Mouse (Mus musculus) bone marrow, adult 2 months (tissue): ENCODE data around the gene Trim24. TPM values are rescaled to one million over a fixed set of nuclear protein-coding genes. Genes with fewer than 3 reads are reported as not detected.

Experiments used
- H3K27ac ChIP-seq: fragments of 200-500 bp; 2 replicates; pipeline ENCODE4 v1.5.1; 2012; ENCODE audit warnings: low read depth, mild to moderate bottlenecking, control low read depth, inconsistent platforms, low read length; ENCODE audit not compliant: control insufficient read depth, poor library complexity, insufficient read depth
- H3K4me1 ChIP-seq: fragments of 200-500 bp; 2 replicates; pipeline ENCODE4 v1.6.1; 2011; ENCODE audit warnings: low read length; ENCODE audit not compliant: control insufficient read depth, insufficient read depth
- H3K4me3 ChIP-seq: fragments of 200-500 bp; replicated peaks from 2 replicates; pipeline ENCODE3; 2011; ENCODE audit warnings: mild to moderate bottlenecking, low read depth, low read length, control low read depth; ENCODE audit not compliant: control insufficient read depth
- CTCF ChIP-seq: fragments of 200-500 bp; IDR thresholded peaks from 2 replicates; pipeline ENCODE4 v1.5.1; 2011; ENCODE audit warnings: low read length, control low read depth; ENCODE audit not compliant: control insufficient read depth, insufficient read depth
- POLR2A ChIP-seq: fragments of 200-500 bp; IDR thresholded peaks from 2 replicates; pipeline ENCODE4 v1.6.1; 2011; ENCODE audit warnings: low read depth, mild to moderate bottlenecking, control low read depth, low read length, borderline replicate concordance; ENCODE audit not compliant: control insufficient read depth
- WGBS: fragments of 180-500 bp; shearing (Covaris S2); methylation state at CpG from one replicate; pipeline ENCODE4 v1.1.7; 2018; 5-methylcytosine and 5-hydroxymethylcytosine counted together
- polyA plus RNA-seq: library from polyadenylated mRNA; stranded (reverse); fragments of >200 nt; gene quantifications from 2 replicates; pipeline ENCODE4 v1.2.4, GENCODE M21; 2011; ENCODE audit warnings: low replicate concordance; ENCODE audit not compliant: missing spikeins, insufficient read depth, insufficient read length

Gene Trim24
- polyA plus RNA-seq, 1 experiment, result 19.7 TPM

GRCm38 (mm10) chr6:37967386-37967785, 96.8 kb downstream of the Trim24 start:
- WGBS, result 86% methylated on average over 4 of the region's 4 CpGs
- Histone ChIP-seq H3K27ac (no peak overlapping the region), H3K4me3 (no peak overlapping the region), H3K4me1 (no peaks in the 10 kb centered on the region; the same call in 1 of the 2 replicates)
- TF ChIP-seq POLR2A (no peak), CTCF (no peak)

DNA sequence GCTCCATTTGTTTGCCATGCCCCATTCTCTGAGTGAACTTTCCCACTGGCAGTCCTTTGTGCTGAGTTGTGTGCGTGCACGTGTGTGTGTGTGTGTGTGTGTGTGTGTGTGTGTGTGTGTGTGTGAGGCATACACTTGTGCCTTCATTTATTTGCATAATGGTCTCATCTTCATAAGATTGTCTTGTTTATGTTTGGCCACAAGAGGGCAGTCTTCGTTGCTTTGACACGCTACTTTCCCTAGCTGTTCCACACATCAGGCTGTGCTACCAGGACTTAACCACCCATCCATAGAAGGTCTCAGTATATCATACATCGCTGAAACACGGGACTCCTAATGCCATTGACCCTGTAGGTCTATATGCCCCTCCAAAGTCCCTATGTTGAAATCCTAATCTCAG, 136.8 kb downstream of the Trim24 start:
- H3K4me3 ChIP-seq, result no peak overlapping the region
- TF ChIP-seq POLR2A (no peak), CTCF (peak; percentile 59)
- WGBS, result 10% methylated on average over 6 of the region's 6 CpGs
- H3K27ac ChIP-seq, result no peak overlapping the region
- H3K4me1 ChIP-seq, result no peaks in the 10 kb centered on the region

DNA sequence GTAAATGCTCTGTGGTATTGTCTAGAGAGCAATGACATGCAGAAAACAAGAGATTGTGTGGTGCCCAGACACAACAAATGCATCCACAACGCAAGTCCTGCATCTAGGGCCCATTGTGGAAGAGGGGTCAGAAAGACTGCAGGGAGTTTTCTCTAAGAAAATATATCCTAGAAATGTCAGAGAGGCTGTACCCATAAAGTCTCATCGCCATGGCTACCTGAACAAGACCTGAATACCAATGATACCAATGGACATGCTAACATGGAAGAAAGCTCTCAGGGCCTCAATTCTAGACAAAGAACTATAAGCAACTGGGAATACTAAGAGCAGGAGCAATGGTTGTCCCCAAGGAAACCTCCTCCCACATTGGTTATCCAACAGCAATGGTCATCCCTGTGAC, 142.2 kb downstream of the Trim24 start:
- H3K4me1 ChIP-seq, result no peaks in the 10 kb centered on the region
- 81% methylated on average over 2 of the region's 2 CpGs for whole genome bisulfite sequencing
- no peak overlapping the region for H3K4me3 ChIP-seq
- no peak overlapping the region for H3K27ac ChIP-seq
- TF ChIP-seq CTCF (no peak), POLR2A (no peak)

Other genes starting within 250 kb of the Trim24 start
- not detected in 2 replicates for gene Svopl, start 176.2 kb downstream of the Trim24 start, polyA plus RNA-seq
- gene Tmem213, start 238.4 kb downstream of the Trim24 start, polyA plus RNA-seq, result not detected in 2 replicates